Mouse (Mus musculus): ENCODE results near the gene Olfr1387. TPM values are rescaled to one million over a fixed set of nuclear protein-coding genes. Genes with fewer than 3 reads are reported as not detected.
"Not testable (repeated sequence)": the region's sequence is repeated elsewhere in the genome, so short reads cannot be mapped to it uniquely, and the experiment has no call there.

Olfr1387 gene
- polyA plus RNA-seq, 1 experiment from 2014 or later: not detected

GRCm38 (mm10) chr11:49488770-49489169 is 33.6 kb downstream of the Olfr1387 start, which contains the start of gene Olfr1385:
Gene Olfr1385, plus strand, starts transcription at chr11:49489070.
- not testable (repeated sequence) for H3K27ac ChIP-seq (ENCODE audit: low read depth, low read length); H3K27me3 ChIP-seq (ENCODE audit: control insufficient read depth, insufficient read depth, low read length); H3K4me2 ChIP-seq (ENCODE audit: low read depth, low read length, severe bottlenecking); H3K36me3 ChIP-seq (ENCODE audit: control insufficient read depth, insufficient read depth, low read length); DNase-seq (ENCODE audit: low spot score); H3K9ac ChIP-seq (ENCODE audit: low read length); ATAC-seq (replicated peaks; ENCODE audit: low FRiP score); H3K4me1 ChIP-seq (replicated peaks; ENCODE audit: control insufficient read depth, insufficient read depth, low read length); H3K9me3 ChIP-seq (ENCODE audit: control insufficient read depth, low read length); H3K4me3 ChIP-seq (ENCODE audit: low read depth, low read length)
- WGBS: 61% methylated on average over 1 of the region's 1 CpGs

Other genes starting within 250 kb of the Olfr1387 start
- gene Mgat1, start 211.2 kb upstream of the Olfr1387 start, polyA plus RNA-seq (2014; fragmentation: Nextera tagmentation; extraction: Ambion mirVana): 34.6 and 37.2 TPM in 2 replicates
- gene Olfr1393, start 177.0 kb upstream of the Olfr1387 start, polyA plus RNA-seq (2014; fragmentation: Nextera tagmentation; extraction: Ambion mirVana): not detected in 2 replicates
- not detected in 2 replicates for gene Olfr1392, start 170.1 kb upstream of the Olfr1387 start, polyA plus RNA-seq (2014; fragmentation: Nextera tagmentation; extraction: Ambion mirVana)
- gene Olfr10, start 150.6 kb upstream of the Olfr1387 start, polyA plus RNA-seq (2014; fragmentation: Nextera tagmentation; extraction: Ambion mirVana): not detected in 2 replicates
- gene Olfr1391, start 132.6 kb upstream of the Olfr1387 start, polyA plus RNA-seq (2014; fragmentation: Nextera tagmentation; extraction: Ambion mirVana): not detected in 2 replicates
- gene Olfr1390, start 120.2 kb upstream of the Olfr1387 start, polyA plus RNA-seq (2014; fragmentation: Nextera tagmentation; extraction: Ambion mirVana): not detected in 2 replicates
- not detected in 2 replicates for gene Olfr1389, start 32.3 kb upstream of the Olfr1387 start, polyA plus RNA-seq (2014; fragmentation: Nextera tagmentation; extraction: Ambion mirVana)
- 0.17 and 0.20 TPM in 2 replicates for gene Olfr1388, start 18.7 kb upstream of the Olfr1387 start, polyA plus RNA-seq (2014; fragmentation: Nextera tagmentation; extraction: Ambion mirVana)
- gene Olfr1386, start 9.7 kb downstream of the Olfr1387 start, polyA plus RNA-seq (2014; fragmentation: Nextera tagmentation; extraction: Ambion mirVana): not detected in 2 replicates
- not detected in 2 replicates for gene Olfr1385, start 33.7 kb downstream of the Olfr1387 start, polyA plus RNA-seq (2014; fragmentation: Nextera tagmentation; extraction: Ambion mirVana)
- not detected in 2 replicates for gene Olfr1384, start 51.4 kb downstream of the Olfr1387 start, polyA plus RNA-seq (2014; fragmentation: Nextera tagmentation; extraction: Ambion mirVana)
- gene Olfr1383, start 64.3 kb downstream of the Olfr1387 start, polyA plus RNA-seq (2014; fragmentation: Nextera tagmentation; extraction: Ambion mirVana): not detected in 2 replicates
- not detected in 2 replicates for gene Olfr1382, start 72.9 kb downstream of the Olfr1387 start, polyA plus RNA-seq (2014; fragmentation: Nextera tagmentation; extraction: Ambion mirVana)
- not detected in 2 replicates for gene Olfr1381, start 88.1 kb downstream of the Olfr1387 start, polyA plus RNA-seq (2014; fragmentation: Nextera tagmentation; extraction: Ambion mirVana)
- not detected in 2 replicates for gene Olfr1380, start 101.5 kb downstream of the Olfr1387 start, polyA plus RNA-seq (2014; fragmentation: Nextera tagmentation; extraction: Ambion mirVana)
- gene Flt4, start 153.9 kb downstream of the Olfr1387 start, polyA plus RNA-seq (2014; fragmentation: Nextera tagmentation; extraction: Ambion mirVana): 4.1 and 4.2 TPM in 2 replicates
- gene Scgb3a1, start 208.3 kb downstream of the Olfr1387 start, polyA plus RNA-seq (2014; fragmentation: Nextera tagmentation; extraction: Ambion mirVana): not detected in 2 replicates